Mouse (Mus musculus): Measurements from ENCODE around the gene Msrb3.

GRCm38 (mm10) chr10:120948461-120948860 is 49.6 kb upstream of the Msrb3 start:
- TF ChIP-seq CTCF (IDR thresholded peaks at IDR 0.05; ENCODE audit: low read depth) (no peak), EP300 (IDR thresholded peaks at IDR 0.05; ENCODE audit: low read depth) (no peak)

All from heart, postnatal 0 days (tissue).